Mouse (Mus musculus) midbrain, postnatal 0 days (tissue): Measurements from ENCODE around the gene Nkx2-2. TPM values are rescaled to one million over a fixed set of nuclear protein-coding genes. Genes with fewer than 3 reads are reported as not detected.

Source experiments
- ATAC-seq: fragments of 200-750 bp; cut with Nextera tagmentation; 2 replicates; pipeline ENCODE4 v1.8.0; 2017; ENCODE audit warnings: moderate number of reproducible peaks, mild to moderate bottlenecking, moderate TSS enrichment, moderate library complexity; ENCODE audit not compliant: low FRiP score
- DNase-seq: peaks from one replicate; pipeline ENCODE4 v3.0.0-alpha.2; 2015; ENCODE audit warnings: low spot score
- H3K27ac ChIP-seq: fragments of 300-500 bp; sonication (generic); 2 replicates; pipeline ENCODE4 v1.5.1; 2014; ENCODE audit warnings: low read depth, mild to moderate bottlenecking, low read length, mixed read lengths
- H3K27me3 ChIP-seq: fragments of 300-500 bp; sonication (generic); 2 replicates; pipeline ENCODE4 v1.6.1; 2014; ENCODE audit warnings: low read length, control low read depth, mixed read lengths; ENCODE audit not compliant: insufficient read depth
- H3K36me3 ChIP-seq: fragments of 300-500 bp; sonication (generic); 2 replicates; pipeline ENCODE4 v1.6.1; 2014; ENCODE audit warnings: low read length, control low read depth, mixed read lengths; ENCODE audit not compliant: insufficient read depth
- H3K4me1 ChIP-seq: fragments of 300-500 bp; sonication (generic); 2 replicates; pipeline ENCODE4 v1.6.1; 2014; ENCODE audit warnings: mild to moderate bottlenecking, control low read depth, antibody characterized with exemption, low read length, mixed read lengths; ENCODE audit not compliant: insufficient read depth
- H3K4me2 ChIP-seq: fragments of 300-500 bp; sonication (generic); 2 replicates; pipeline ENCODE4 v1.6.1; 2014; ENCODE audit warnings: low read depth, mild to moderate bottlenecking, low read length, mixed read lengths; ENCODE audit not compliant: poor library complexity, severe bottlenecking
- H3K4me3 ChIP-seq: fragments of 300-500 bp; sonication (generic); 2 replicates; pipeline ENCODE4 v1.5.1; 2014; ENCODE audit warnings: low read depth, mild to moderate bottlenecking, low read length, moderate library complexity
- H3K9ac ChIP-seq: fragments of 300-500 bp; sonication (generic); replicated peaks from 2 replicates; pipeline ENCODE4 v1.6.1; 2014; ENCODE audit warnings: mild to moderate bottlenecking, low read length, moderate library complexity, mixed read lengths; ENCODE audit not compliant: poor library complexity, severe bottlenecking
- H3K9me3 ChIP-seq: fragments of 300-500 bp; sonication (generic); 2 replicates; pipeline ENCODE4 v1.6.1; 2016; ENCODE audit warnings: low read length, control low read depth
- CTCF ChIP-seq: IDR thresholded peaks from 2 replicates; pipeline ENCODE4 v1.5.1; 2016; ENCODE audit warnings: antibody characterized with exemption, mild to moderate bottlenecking
- WGBS: fragments of 180-500 bp; shearing (Covaris S2); extraction: QIAGEN DNeasy Blood & Tissue Kit; methylation state at CpG from one replicate; pipeline ENCODE4 v1.1.7; 2014; 5-methylcytosine and 5-hydroxymethylcytosine counted together
- polyA plus RNA-seq: library from polyadenylated mRNA; unstranded; fragments of >200 nt; fragmentation: Nextera tagmentation; extraction: Ambion mirVana; gene quantifications from 2 replicates; pipeline ENCODE4 v1.2.1, GENCODE M21; 2015
- total RNA-seq: library from RNA; depleted of rRNA; stranded (reverse); fragments of >200 nt; gene quantifications from 2 replicates; pipeline ENCODE4 v1.2.3, GENCODE M21; 2014

The Nkx2-2 gene
- total and polyA plus RNA-seq, 2 experiments from 2014 or later = 12.9 to 25.8 TPM

DNA sequence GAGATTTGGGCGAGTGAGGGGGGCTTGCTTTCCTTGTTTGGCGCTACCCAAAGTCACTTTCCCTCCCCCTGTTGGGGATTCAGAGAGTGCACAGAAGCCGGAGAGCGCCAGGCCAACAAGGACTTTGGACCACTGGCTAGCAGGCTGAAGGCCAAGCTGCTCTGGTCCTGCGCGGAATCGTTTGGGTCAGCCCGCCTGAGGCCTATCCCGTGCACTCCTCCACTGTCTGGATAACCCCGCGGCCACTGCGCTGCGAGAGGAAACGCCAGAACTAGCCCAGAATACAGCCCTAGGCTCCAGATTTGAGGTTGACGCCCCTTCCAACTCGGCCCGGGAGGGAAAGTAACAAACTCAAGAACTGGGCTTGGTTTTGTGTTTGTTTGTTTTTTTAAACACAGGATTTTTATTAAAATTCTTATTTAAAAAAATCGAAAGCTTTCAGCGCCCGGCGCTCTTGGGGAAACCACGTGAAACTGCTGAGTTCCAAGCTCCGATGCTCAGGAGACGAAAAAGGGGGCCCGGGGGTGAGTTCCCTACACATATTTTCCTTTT, 11.3 kb downstream of the Nkx2-2 start:
- peak overlapping the region; percentile 16 for H3K4me2 ChIP-seq
- no peak overlapping the region for H3K27ac ChIP-seq
- TF ChIP-seq CTCF = no peak
- DNase-seq = no peak
- H3K4me3 ChIP-seq = peak overlapping the region; percentile 33; the same call in 1 of the 2 replicates
- H3K9me3 ChIP-seq = no peaks in the 10 kb centered on the region
- H3K36me3 ChIP-seq = no peaks in the 10 kb centered on the region
- H3K9ac ChIP-seq = no peak overlapping the region
- H3K27me3 ChIP-seq = peaks cover 70% of the 10 kb centered on the region
- H3K4me1 ChIP-seq = peaks cover 3% of the 10 kb centered on the region; the same call in 1 of the 2 replicates
- 9% methylated on average over 25 of the region's 25 CpGs for WGBS
- ATAC-seq = no peak

DNA sequence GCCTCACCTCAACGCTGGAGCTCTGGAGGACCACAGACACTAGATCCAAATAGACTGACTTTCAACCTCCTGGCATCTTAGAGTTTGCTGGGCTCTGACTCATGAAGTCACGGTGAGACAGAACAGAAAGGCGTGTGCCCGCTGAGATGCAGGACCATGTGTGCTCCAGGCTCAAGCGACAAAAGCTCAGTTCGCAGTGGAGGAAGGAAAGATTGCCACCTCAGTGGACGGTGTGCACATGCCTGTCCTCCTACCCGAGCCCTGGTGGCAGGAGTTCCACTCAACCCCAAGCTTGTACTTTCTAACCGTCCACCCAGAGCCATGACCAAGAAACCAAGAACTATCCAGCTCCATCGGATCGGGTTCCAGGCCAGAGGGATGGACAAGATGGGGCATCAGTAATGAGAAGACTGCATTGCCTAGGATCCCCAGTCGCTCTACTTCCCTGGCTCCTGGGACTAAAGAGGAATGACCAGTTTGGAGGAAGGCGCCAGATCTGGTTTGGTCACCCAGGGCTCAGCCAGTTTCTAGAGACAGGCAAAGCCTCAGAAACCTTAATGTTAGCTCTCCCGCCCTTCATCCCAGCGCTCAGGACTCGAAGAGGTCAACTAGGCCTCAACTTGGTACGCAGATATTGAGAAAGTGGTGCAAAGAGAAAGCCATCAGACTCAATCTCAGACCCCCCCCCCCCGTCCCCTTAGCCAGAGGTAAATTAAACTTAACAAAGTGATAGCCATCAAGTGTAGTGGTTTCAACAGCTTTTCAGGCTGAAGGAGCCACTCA, 11.9 kb downstream of the Nkx2-2 start:
- Histone ChIP-seq H3K36me3 (no peaks in the 10 kb centered on the region), H3K4me1 (peaks cover 3% of the 10 kb centered on the region; the same call in 1 of the 2 replicates), H3K9ac (no peak overlapping the region), H3K27me3 (peaks cover 64% of the 10 kb centered on the region), H3K9me3 (no peaks in the 10 kb centered on the region), H3K4me3 (peak overlapping the region; percentile 33; the same call in 1 of the 2 replicates), H3K27ac (no peak overlapping the region), H3K4me2 (peak overlapping the region; percentile 16; the same call in 1 of the 2 replicates)
- WGBS = 28% methylated on average over 18 of the region's 18 CpGs
- no peak for TF ChIP-seq CTCF
- DNase-seq (no peak), ATAC-seq (no peak)

DNA sequence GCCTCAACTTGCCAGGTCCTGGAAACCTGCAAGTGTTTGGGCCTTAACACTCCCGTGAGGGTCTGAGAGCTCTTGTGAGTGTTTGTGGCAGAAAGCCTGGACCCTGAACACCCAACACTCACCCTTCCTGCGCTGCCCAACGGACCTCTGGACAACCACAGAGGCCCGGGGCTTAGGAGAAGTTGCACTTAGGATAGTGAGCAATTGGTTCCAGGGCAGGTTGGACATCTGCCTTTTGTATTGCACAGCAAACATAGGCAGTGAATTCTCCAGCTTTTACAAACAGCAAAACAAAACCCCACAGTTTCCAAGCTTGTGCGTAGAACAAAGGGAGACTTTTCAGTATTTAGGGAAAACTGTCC, 12.8 kb downstream of the Nkx2-2 start:
- H3K9me3 ChIP-seq = no peaks in the 10 kb centered on the region
- 11% methylated on average over 5 of the region's 5 CpGs for WGBS
- peaks cover 3% of the 10 kb centered on the region; the same call in 1 of the 2 replicates for H3K4me1 ChIP-seq
- no peak for ATAC-seq
- H3K4me2 ChIP-seq = no peak overlapping the region; the same call in 1 of the 2 replicates
- peaks cover 65% of the 10 kb centered on the region for H3K27me3 ChIP-seq
- no peaks in the 10 kb centered on the region for H3K36me3 ChIP-seq
- no peak overlapping the region for H3K27ac ChIP-seq
- no peak for TF ChIP-seq CTCF
- no peak overlapping the region for H3K9ac ChIP-seq
- no peak for DNase-seq
- H3K4me3 ChIP-seq = no peak overlapping the region

DNA sequence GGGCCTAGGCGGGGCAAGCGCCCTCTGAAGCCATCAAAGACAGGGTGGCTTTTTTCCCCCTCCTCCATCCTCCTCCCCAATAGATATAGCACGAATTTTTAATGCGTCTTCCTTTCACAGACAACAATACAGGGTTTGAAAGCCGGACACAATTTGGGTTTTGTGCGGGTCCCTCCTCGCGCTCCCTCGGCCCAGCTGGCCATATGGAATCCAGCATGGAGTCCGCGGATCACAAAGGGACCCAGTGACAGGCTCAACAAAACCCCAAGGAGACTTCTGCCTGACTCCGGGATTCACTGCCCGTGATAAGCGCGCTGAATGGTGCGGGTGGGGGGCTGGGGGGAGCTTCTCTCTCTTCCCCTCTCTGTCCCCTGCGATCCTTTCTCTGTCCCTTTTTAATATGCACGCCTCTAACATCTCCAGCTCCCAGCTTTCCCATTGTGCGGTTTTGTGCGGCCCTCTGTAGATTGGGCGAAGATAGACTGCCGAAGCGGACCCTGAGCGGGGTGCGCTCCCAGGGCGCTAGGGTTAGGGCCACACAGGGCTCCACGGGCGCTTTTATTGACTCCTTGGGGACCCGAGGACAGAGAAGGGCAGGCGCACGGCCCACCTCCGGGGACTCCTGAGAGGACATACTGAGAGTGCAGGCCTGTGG, 13.3 kb downstream of the Nkx2-2 start:
- Histone ChIP-seq H3K4me3 (no peak overlapping the region), H3K36me3 (no peaks in the 10 kb centered on the region), H3K27ac (no peak overlapping the region), H3K4me1 (peaks cover 3% of the 10 kb centered on the region; the same call in 1 of the 2 replicates), H3K9ac (no peak overlapping the region), H3K9me3 (no peaks in the 10 kb centered on the region), H3K27me3 (peaks cover 60% of the 10 kb centered on the region), H3K4me2 (no peak overlapping the region)
- WGBS = 6% methylated on average over 32 of the region's 32 CpGs
- DNase-seq (peak; percentile 62), ATAC-seq (peak; percentile 12; the same call in 1 of the 2 replicates)
- TF ChIP-seq CTCF = no peak

DNA sequence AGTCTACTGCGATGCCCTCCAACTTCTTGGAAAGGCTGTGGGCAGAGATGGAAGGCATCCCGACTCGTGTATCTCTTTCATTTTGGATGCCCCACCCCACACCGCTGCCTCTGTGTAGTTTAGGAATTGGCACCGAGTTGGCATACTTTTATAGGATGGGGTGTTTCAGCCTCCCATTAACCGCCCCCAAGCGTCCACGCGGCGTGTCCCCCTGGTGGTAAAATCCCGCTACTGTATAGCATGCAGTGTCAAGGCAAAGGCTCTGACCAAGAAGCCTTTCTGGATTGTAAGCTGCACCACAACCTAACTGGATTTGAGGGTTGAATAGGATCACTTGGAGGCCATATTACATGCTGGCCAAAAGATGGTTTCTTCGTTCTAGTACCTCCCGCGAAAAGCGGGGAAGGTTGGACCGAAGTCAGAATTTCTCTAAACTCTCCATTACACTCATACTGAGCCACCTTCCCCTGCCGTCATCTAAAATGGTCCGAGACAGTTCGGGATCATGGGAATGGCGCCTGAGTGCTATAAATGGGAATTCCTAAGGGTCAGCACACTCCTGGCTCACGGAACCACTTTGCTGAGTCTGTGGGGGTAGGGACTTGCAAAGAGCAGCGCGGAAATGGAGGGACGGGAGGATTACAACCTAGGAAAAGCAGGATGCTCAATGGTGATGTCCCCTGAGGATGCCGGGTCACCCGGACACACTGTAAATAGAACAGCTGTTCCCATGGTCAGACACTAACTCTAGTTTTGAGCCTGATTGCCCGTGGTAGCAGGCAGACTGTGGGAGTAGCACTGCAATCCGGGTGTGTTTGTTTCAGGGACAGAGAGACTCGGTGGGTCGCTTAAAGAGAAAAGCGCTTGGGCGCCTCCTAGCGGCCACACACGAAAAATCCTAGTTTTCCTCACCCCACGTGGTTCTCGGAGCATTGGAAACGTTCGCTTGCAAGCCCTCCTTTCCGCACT, 15.7 kb downstream of the Nkx2-2 start:
- 2% methylated on average over 39 of the region's 39 CpGs for WGBS
- TF ChIP-seq CTCF = peak; percentile 82
- H3K9ac ChIP-seq = 0 out of 2 replicates have a peak overlapping the region, but pooled peaks have one; percentile 33
- H3K4me2 ChIP-seq = peak overlapping the region; percentile 57
- DNase-seq (peak; percentile 91), ATAC-seq (peak; percentile 74)
- no peaks in the 10 kb centered on the region for H3K9me3 ChIP-seq
- H3K4me3 ChIP-seq = peak overlapping the region; percentile 33
- peaks cover 3% of the 10 kb centered on the region; the same call in 1 of the 2 replicates for H3K4me1 ChIP-seq
- no peak overlapping the region for H3K27ac ChIP-seq
- H3K27me3 ChIP-seq = peaks cover 67% of the 10 kb centered on the region
- no peaks in the 10 kb centered on the region for H3K36me3 ChIP-seq
